Mouse (Mus musculus) small intestine, adult 2 months (tissue): Measurements from ENCODE around the gene Mb21d2. TPM values are rescaled to one million over a fixed set of nuclear protein-coding genes. Genes with fewer than 3 reads are reported as not detected.

ENCODE experiments used
- H3K27ac ChIP-seq: fragments of 200-500 bp; 2 replicates; pipeline ENCODE4 v1.5.1; 2012; ENCODE audit warnings: low read depth, low read length, control low read depth, inconsistent platforms; ENCODE audit not compliant: insufficient read depth
- H3K27me3 ChIP-seq: fragments of 200-500 bp; 2 replicates; pipeline ENCODE4 v1.6.1; 2012; ENCODE audit warnings: mild to moderate bottlenecking, moderate library complexity, low read length, inconsistent platforms; ENCODE audit not compliant: control insufficient read depth, insufficient read depth
- H3K36me3 ChIP-seq: fragments of 200-500 bp; 2 replicates; pipeline ENCODE4 v1.6.1; 2012; ENCODE audit warnings: mild to moderate bottlenecking, low read length, control low read depth, inconsistent platforms; ENCODE audit not compliant: control insufficient read depth, insufficient read depth
- H3K4me1 ChIP-seq: fragments of 200-500 bp; 2 replicates; pipeline ENCODE4 v1.6.1; 2012; ENCODE audit warnings: low read length, inconsistent platforms, mixed read lengths; ENCODE audit not compliant: control insufficient read depth, insufficient read depth, insufficient read length
- H3K4me3 ChIP-seq: fragments of 200-500 bp; 2 replicates; pipeline ENCODE4 v1.5.1; 2012; ENCODE audit warnings: low read depth, mild to moderate bottlenecking, control low read depth, inconsistent platforms, low read length, moderate library complexity
- CTCF ChIP-seq: fragments of 200-500 bp; IDR thresholded peaks from 2 replicates; pipeline ENCODE4 v1.5.1; 2012; ENCODE audit warnings: low read depth, mild to moderate bottlenecking, control low read depth, inconsistent platforms, low read length, moderate library complexity, mixed read lengths; ENCODE audit not compliant: insufficient replicate concordance, insufficient read length; ENCODE audit errors: extremely low read depth
- POLR2A ChIP-seq: fragments of 200-500 bp; IDR thresholded peaks from 2 replicates; pipeline ENCODE4 v1.6.1; 2012; ENCODE audit warnings: low read depth, mild to moderate bottlenecking, control low read depth, inconsistent platforms, low read length, moderate library complexity
- WGBS: fragments of 180-500 bp; shearing (Covaris S2); methylation state at CpG from one replicate; pipeline ENCODE4 v1.1.7; 2018; 5-methylcytosine and 5-hydroxymethylcytosine counted together
- polyA plus RNA-seq: library from polyadenylated mRNA; depleted of rRNA; stranded (reverse); fragments of >200 nt; gene quantifications from 2 replicates; pipeline ENCODE4 v1.2.3, GENCODE M21; 2012

Gene Mb21d2
- polyA plus RNA-seq, 1 experiment: 15.9 TPM

- 87% methylated on average over 8 of the region's 8 CpGs for WGBS
- Histone ChIP-seq H3K36me3 (no peaks in the 10 kb centered on the region), H3K4me1 (peaks cover 2% of the 10 kb centered on the region; the same call in 1 of the 2 replicates), H3K27me3 (no peaks in the 10 kb centered on the region), H3K27ac (no peak overlapping the region), H3K4me3 (no peak overlapping the region)
- TF ChIP-seq CTCF: no peak
- TF ChIP-seq POLR2A: no peak
Observed at GRCm38 (mm10) chr16:28873404-28873895, 56.0 kb downstream of the Mb21d2 start.

GRCm38 (mm10) chr16:28870860-28871259 is 58.6 kb downstream of the Mb21d2 start:
- H3K27ac ChIP-seq: no peak overlapping the region
- TF ChIP-seq POLR2A: no peak
- WGBS: 74% methylated on average over 9 of the region's 9 CpGs

GRCm38 (mm10) chr16:28870456-28870855 is 59.0 kb downstream of the Mb21d2 start:
- 76% methylated on average over 5 of the region's 5 CpGs for WGBS

More at GRCm38 (mm10) chr16:28870860-28871259, 58.6 kb downstream of the Mb21d2 start:
- Histone ChIP-seq H3K36me3 (no peaks in the 10 kb centered on the region), H3K27me3 (no peaks in the 10 kb centered on the region), H3K4me1 (peaks cover 2% of the 10 kb centered on the region; the same call in 1 of the 2 replicates), H3K4me3 (no peak overlapping the region)

GRCm38 (mm10) chr16:28868864-28869263 is 60.6 kb downstream of the Mb21d2 start:
- Histone ChIP-seq H3K4me1 (no peaks in the 10 kb centered on the region), H3K36me3 (no peaks in the 10 kb centered on the region), H3K27ac (no peak overlapping the region), H3K4me3 (no peak overlapping the region), H3K27me3 (no peaks in the 10 kb centered on the region)
- 77% methylated on average over 9 of the region's 9 CpGs for WGBS
- TF ChIP-seq CTCF (no peak), POLR2A (no peak)

More at GRCm38 (mm10) chr16:28870456-28870855, 59.0 kb downstream of the Mb21d2 start:
- H3K27ac ChIP-seq: no peak overlapping the region
- H3K27me3 ChIP-seq: no peaks in the 10 kb centered on the region
- no peaks in the 10 kb centered on the region for H3K36me3 ChIP-seq
- no peak overlapping the region for H3K4me3 ChIP-seq
- TF ChIP-seq POLR2A: no peak
- TF ChIP-seq CTCF: no peak
- peaks cover 2% of the 10 kb centered on the region; the same call in 1 of the 2 replicates for H3K4me1 ChIP-seq

GRCm38 (mm10) chr16:28866584-28867295 is 62.7 kb downstream of the Mb21d2 start:
- 85% methylated on average over 8 of the region's 8 CpGs for WGBS
- no peak for TF ChIP-seq POLR2A
- Histone ChIP-seq H3K27me3 (no peaks in the 10 kb centered on the region), H3K4me1 (peaks cover 2% of the 10 kb centered on the region; the same call in 1 of the 2 replicates), H3K27ac (no peak overlapping the region), H3K4me3 (no peak overlapping the region), H3K36me3 (no peaks in the 10 kb centered on the region)

GRCm38 (mm10) chr16:28863616-28864015 is 65.9 kb downstream of the Mb21d2 start:
- Histone ChIP-seq H3K4me3 (no peak overlapping the region), H3K27ac (no peak overlapping the region), H3K36me3 (no peaks in the 10 kb centered on the region), H3K4me1 (peaks cover 2% of the 10 kb centered on the region; the same call in 1 of the 2 replicates), H3K27me3 (no peaks in the 10 kb centered on the region)
- TF ChIP-seq POLR2A: no peak
- no peak for TF ChIP-seq CTCF
- 32% methylated on average over 6 of the region's 6 CpGs for WGBS

GRCm38 (mm10) chr16:28862093-28862492 is 67.4 kb downstream of the Mb21d2 start:
- TF ChIP-seq CTCF (no peak), POLR2A (no peak)
- H3K4me1 ChIP-seq: peaks cover 2% of the 10 kb centered on the region; the same call in 1 of the 2 replicates
- 47% methylated on average over 7 of the region's 7 CpGs for WGBS
- H3K4me3 ChIP-seq: no peak overlapping the region
- H3K27me3 ChIP-seq: no peaks in the 10 kb centered on the region
- no peak overlapping the region for H3K27ac ChIP-seq
- no peaks in the 10 kb centered on the region for H3K36me3 ChIP-seq
